Mouse (Mus musculus) limb, embryonic 13.5 days (tissue): ENCODE data around the gene Spata45. TPM values are rescaled to one million over a fixed set of nuclear protein-coding genes. Genes with fewer than 3 reads are reported as not detected.

ENCODE experiments used
- ATAC-seq: fragments of 200-750 bp; cut with Nextera tagmentation; 2 replicates; pipeline ENCODE4 v1.8.0; 2017; ENCODE audit warnings: low read depth, moderate number of reproducible peaks, moderate TSS enrichment; ENCODE audit not compliant: low FRiP score
- H3K27ac ChIP-seq: fragments of 300-500 bp; sonication (generic); 2 replicates; pipeline ENCODE4 v1.5.1; 2015; ENCODE audit warnings: inconsistent platforms, mild to moderate bottlenecking, moderate library complexity
- H3K27me3 ChIP-seq: fragments of 300-500 bp; sonication (generic); 2 replicates; pipeline ENCODE4 v1.6.1; 2015; ENCODE audit warnings: mild to moderate bottlenecking, inconsistent platforms
- H3K36me3 ChIP-seq: fragments of 300-500 bp; sonication (generic); 2 replicates; pipeline ENCODE4 v1.6.1; 2015; ENCODE audit warnings: inconsistent platforms, mild to moderate bottlenecking, moderate library complexity
- H3K4me1 ChIP-seq: fragments of 300-500 bp; sonication (generic); 2 replicates; pipeline ENCODE4 v1.6.1; 2015; ENCODE audit warnings: inconsistent platforms
- H3K4me2 ChIP-seq: fragments of 300-500 bp; sonication (generic); replicated peaks from 2 replicates; pipeline ENCODE4 v1.6.1; 2015; ENCODE audit warnings: inconsistent platforms, mild to moderate bottlenecking, moderate library complexity
- H3K4me3 ChIP-seq: fragments of 300-500 bp; sonication (generic); 2 replicates; pipeline ENCODE4 v1.5.1; 2015; ENCODE audit warnings: moderate library complexity, mild to moderate bottlenecking, inconsistent platforms
- H3K9ac ChIP-seq: fragments of 300-500 bp; sonication (generic); 2 replicates; pipeline ENCODE4 v1.6.1; 2015; ENCODE audit warnings: mild to moderate bottlenecking, inconsistent platforms
- H3K9me3 ChIP-seq: fragments of 300-500 bp; sonication (generic); 2 replicates; pipeline ENCODE4 v1.6.1; 2016; ENCODE audit warnings: inconsistent platforms
- WGBS: fragments of 180-500 bp; shearing (Covaris S2); methylation state at CpG from one replicate; pipeline ENCODE4 v1.1.7; 2015; 5-methylcytosine and 5-hydroxymethylcytosine counted together
- polyA plus RNA-seq: library from polyadenylated mRNA; unstranded; fragments of >200 nt; fragmentation: Nextera tagmentation; extraction: Ambion mirVana; gene quantifications from 2 replicates; pipeline ENCODE4 v1.2.1, GENCODE M21; 2015

The Spata45 gene
- polyA plus RNA-seq, 1 experiment from 2014 or later, result not detected

- H3K27ac ChIP-seq, result no peak overlapping the region
- 79% methylated on average over 8 of the region's 8 CpGs for WGBS
- no peak overlapping the region for H3K9ac ChIP-seq
- no peaks in the 10 kb centered on the region for H3K36me3 ChIP-seq
- no peaks in the 10 kb centered on the region for H3K9me3 ChIP-seq
- no peak overlapping the region for H3K4me2 ChIP-seq
- no peak overlapping the region for H3K4me3 ChIP-seq
- H3K27me3 ChIP-seq, result no peaks in the 10 kb centered on the region
- ATAC-seq, result no peak
- peaks cover 3% of the 10 kb centered on the region for H3K4me1 ChIP-seq
Measured at GRCm38 (mm10) chr1:191092050-191092449, 55.6 kb downstream of the Spata45 start.

Other genes starting within 250 kb of the Spata45 start
- gene Rps6kc1, start 124.9 kb upstream of the Spata45 start, polyA plus RNA-seq, result 17.2 and 17.3 TPM in 2 replicates
- gene Angel2, start 111.5 kb upstream of the Spata45 start, polyA plus RNA-seq, result 55.1 and 55.3 TPM in 2 replicates
- gene Vash2, start 57.3 kb upstream of the Spata45 start, polyA plus RNA-seq, result 64.4 and 72.7 TPM in 2 replicates
- gene Flvcr1, start 10.5 kb upstream of the Spata45 start, polyA plus RNA-seq, result 5.2 and 5.8 TPM in 2 replicates
- gene Tatdn3, start 26.3 kb downstream of the Spata45 start, polyA plus RNA-seq, result 15.0 and 15.3 TPM in 2 replicates
- gene Nsl1, start 26.4 kb downstream of the Spata45 start, polyA plus RNA-seq, result 22.8 and 24.2 TPM in 2 replicates
- gene Batf3, start 61.2 kb downstream of the Spata45 start, polyA plus RNA-seq, result 16.6 and 16.7 TPM in 2 replicates
- gene Fam71a, start 128.2 kb downstream of the Spata45 start, polyA plus RNA-seq, result not detected in 2 replicates
- gene Atf3, start 181.4 kb downstream of the Spata45 start, polyA plus RNA-seq, result 4.2 and 4.3 TPM in 2 replicates